Mouse (Mus musculus) c-Kit-positive CD71-negative TER-119-negative erythroid progenitor cells, embryonic 14.5 days (primary cell): ENCODE results near the gene Zfp511.

Experiments
- DNase-seq: peaks from one replicate; pipeline ENCODE4 v3.0.0-alpha.2; 2013; ENCODE audit warnings: low read depth

Zfp511 gene

GRCm38 (mm10) chr7:140036281-140037170 is at the start of gene Zfp511, which contains the start of gene Tubgcp2:
Gene Zfp511, plus strand, starts transcription at chr7:140036391.
Gene Tubgcp2, minus strand, starts transcription at chr7:140036669.
- DNase-seq, result peak; percentile 89

- no peak for DNase-seq
Measured at GRCm38 (mm10) chr7:139988272-139988671, 47.9 kb upstream of the Zfp511 start.

- no peak for DNase-seq
Measured at GRCm38 (mm10) chr7:139990864-139991394, 45.3 kb upstream of the Zfp511 start.

- no peak for DNase-seq
Measured at GRCm38 (mm10) chr7:139992406-139992805, 43.8 kb upstream of the Zfp511 start, which contains the start of gene Adam8. Gene Adam8, minus strand, starts transcription at chr7:139992562.

GRCm38 (mm10) chr7:139993532-139993931 is 42.7 kb upstream of the Zfp511 start:
- DNase-seq, result no peak

- no peak for DNase-seq
Measured at GRCm38 (mm10) chr7:139994202-139994601, 42.0 kb upstream of the Zfp511 start.

GRCm38 (mm10) chr7:139994676-139995075 is 41.5 kb upstream of the Zfp511 start:
- DNase-seq, result no peak

- DNase-seq, result no peak
Measured at GRCm38 (mm10) chr7:139998691-139999350, 37.4 kb upstream of the Zfp511 start.

- DNase-seq, result no peak
Measured at GRCm38 (mm10) chr7:140001086-140001740, 35.0 kb upstream of the Zfp511 start.

- no peak for DNase-seq
Measured at GRCm38 (mm10) chr7:140004666-140005065, 31.5 kb upstream of the Zfp511 start.

GRCm38 (mm10) chr7:140006861-140007611 is 29.2 kb upstream of the Zfp511 start:
- no peak for DNase-seq

- no peak for DNase-seq
Measured at GRCm38 (mm10) chr7:140007781-140008180, 28.4 kb upstream of the Zfp511 start.

- no peak for DNase-seq
Measured at GRCm38 (mm10) chr7:140011336-140011735, 24.9 kb upstream of the Zfp511 start.

GRCm38 (mm10) chr7:140031771-140032170 is 4.4 kb upstream of the Zfp511 start:
- DNase-seq, result no peak

GRCm38 (mm10) chr7:140032366-140032765 is 3.8 kb upstream of the Zfp511 start:
- no peak for DNase-seq

GRCm38 (mm10) chr7:140033386-140033785 is 2.8 kb upstream of the Zfp511 start:
- no peak for DNase-seq

- DNase-seq, result no peak
Measured at GRCm38 (mm10) chr7:140035456-140035855, 735 bp upstream of the Zfp511 start.

- DNase-seq, result no peak
Measured at GRCm38 (mm10) chr7:140037171-140037555, 972 bp downstream of the Zfp511 start.

GRCm38 (mm10) chr7:140042728-140043127 is 6.5 kb downstream of the Zfp511 start:
- DNase-seq, result no peak

- DNase-seq, result no peak
Measured at GRCm38 (mm10) chr7:140045546-140045945, 9.4 kb downstream of the Zfp511 start.

- DNase-seq, result no peak
Measured at GRCm38 (mm10) chr7:140047811-140048311, 11.7 kb downstream of the Zfp511 start.
